Mouse (Mus musculus) mesoderm, embryonic 11.5 days (tissue): ENCODE results near the gene Gpr39.

Source experiments
- DNase-seq: peaks from one replicate; pipeline ENCODE4 v3.0.0-alpha.2; 2012; ENCODE audit warnings: low read depth, low spot score

Gpr39 gene

GRCm38 (mm10) chr1:125694338-125694737 is 17.5 kb downstream of the Gpr39 start:
- DNase-seq, result no peak

GRCm38 (mm10) chr1:125701101-125701590 is 24.4 kb downstream of the Gpr39 start:
- no peak for DNase-seq

GRCm38 (mm10) chr1:125701773-125702172 is 25.0 kb downstream of the Gpr39 start:
- peak; percentile 2 for DNase-seq

- no peak for DNase-seq
These were observed 25.5 kb downstream of the Gpr39 start for GRCm38 (mm10) chr1:125702326-125702725.

- no peak for DNase-seq
These were observed 28.6 kb downstream of the Gpr39 start for GRCm38 (mm10) chr1:125705412-125705811.

- DNase-seq, result no peak
These were observed 38.5 kb downstream of the Gpr39 start for GRCm38 (mm10) chr1:125715286-125715685.

- no peak for DNase-seq
These were observed 39.4 kb downstream of the Gpr39 start for GRCm38 (mm10) chr1:125716241-125716640.

- no peak for DNase-seq
These were observed 41.1 kb downstream of the Gpr39 start for GRCm38 (mm10) chr1:125717906-125718305.

- DNase-seq, result no peak
These were observed 42.3 kb downstream of the Gpr39 start for GRCm38 (mm10) chr1:125719127-125719526.

- no peak for DNase-seq
These were observed 44.4 kb downstream of the Gpr39 start for GRCm38 (mm10) chr1:125721104-125721758.

- DNase-seq, result no peak
These were observed 47.5 kb downstream of the Gpr39 start for GRCm38 (mm10) chr1:125724304-125724703.

- DNase-seq, result no peak
These were observed 52.3 kb downstream of the Gpr39 start for GRCm38 (mm10) chr1:125729025-125729565.

- DNase-seq, result peak; percentile 23
These were observed 53.1 kb downstream of the Gpr39 start for GRCm38 (mm10) chr1:125729731-125730536.

GRCm38 (mm10) chr1:125730537-125730880 is 53.7 kb downstream of the Gpr39 start:
- no peak for DNase-seq

- no peak for DNase-seq
These were observed 55.1 kb downstream of the Gpr39 start for GRCm38 (mm10) chr1:125731854-125732253.

- no peak for DNase-seq
These were observed 68.0 kb downstream of the Gpr39 start for GRCm38 (mm10) chr1:125744766-125745165.

GRCm38 (mm10) chr1:125755335-125755996 is 78.7 kb downstream of the Gpr39 start:
- DNase-seq, result no peak

GRCm38 (mm10) chr1:125759972-125760695 is 83.3 kb downstream of the Gpr39 start:
- no peak for DNase-seq

GRCm38 (mm10) chr1:125760696-125761025 is 83.9 kb downstream of the Gpr39 start:
- DNase-seq, result no peak

- DNase-seq, result no peak
These were observed 85.3 kb downstream of the Gpr39 start for GRCm38 (mm10) chr1:125762076-125762475.

GRCm38 (mm10) chr1:125789804-125790203 is 113.0 kb downstream of the Gpr39 start:
- DNase-seq, result peak; percentile 72

- DNase-seq, result no peak
These were observed 123.7 kb downstream of the Gpr39 start for GRCm38 (mm10) chr1:125800506-125800905.
